Mouse (Mus musculus): ENCODE results near the gene Hist1h3a.
A peak's percentile ranks its signal among the peaks of the same experiment; 100 is the strongest.
"Not testable (repeated sequence)": the region's sequence is repeated elsewhere in the genome, so short reads cannot be mapped to it uniquely, and the experiment has no call there.

Hist1h3a gene

DNA sequence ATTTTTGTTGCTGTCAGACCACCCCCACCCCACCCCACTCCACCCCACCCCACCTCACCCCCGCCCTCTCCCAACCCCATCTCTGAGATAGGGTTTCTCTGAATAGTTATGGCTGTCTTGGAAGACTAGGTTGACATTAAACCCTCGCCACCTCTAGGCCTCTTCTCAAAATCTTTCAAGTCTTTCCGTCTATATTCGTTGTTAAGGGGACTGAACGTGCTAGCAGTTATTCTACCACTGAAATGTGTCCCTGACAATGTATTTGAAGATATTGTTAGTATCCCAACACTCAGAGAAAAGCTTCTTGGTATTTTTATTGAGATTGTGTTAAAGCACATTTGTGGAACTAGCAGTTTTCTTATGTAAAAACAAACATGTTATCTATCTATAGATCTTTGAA is 21.3 kb downstream of the Hist1h3a start:
- no peak for DNase-seq

- no peak for DNase-seq
Observed at GRCm38 (mm10) chr13:23740256-23740840, 21.8 kb downstream of the Hist1h3a start.

DNA sequence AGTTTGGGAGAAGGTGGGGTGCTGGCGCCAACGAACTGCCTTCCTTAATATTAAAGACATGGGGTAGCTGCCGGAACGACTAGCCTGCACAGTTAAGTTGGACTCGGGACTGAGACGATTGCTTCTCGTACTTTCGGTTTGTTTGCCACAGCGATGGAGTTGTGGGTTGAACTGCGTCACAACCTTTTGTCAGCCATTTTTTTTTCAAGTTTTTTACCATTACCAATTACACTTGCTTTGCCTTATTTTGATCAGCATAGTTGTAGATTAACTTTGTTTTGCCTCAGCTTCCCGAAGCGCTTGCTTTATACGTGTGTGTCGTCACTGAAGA is 22.3 kb downstream of the Hist1h3a start:
- no peak for DNase-seq

DNA sequence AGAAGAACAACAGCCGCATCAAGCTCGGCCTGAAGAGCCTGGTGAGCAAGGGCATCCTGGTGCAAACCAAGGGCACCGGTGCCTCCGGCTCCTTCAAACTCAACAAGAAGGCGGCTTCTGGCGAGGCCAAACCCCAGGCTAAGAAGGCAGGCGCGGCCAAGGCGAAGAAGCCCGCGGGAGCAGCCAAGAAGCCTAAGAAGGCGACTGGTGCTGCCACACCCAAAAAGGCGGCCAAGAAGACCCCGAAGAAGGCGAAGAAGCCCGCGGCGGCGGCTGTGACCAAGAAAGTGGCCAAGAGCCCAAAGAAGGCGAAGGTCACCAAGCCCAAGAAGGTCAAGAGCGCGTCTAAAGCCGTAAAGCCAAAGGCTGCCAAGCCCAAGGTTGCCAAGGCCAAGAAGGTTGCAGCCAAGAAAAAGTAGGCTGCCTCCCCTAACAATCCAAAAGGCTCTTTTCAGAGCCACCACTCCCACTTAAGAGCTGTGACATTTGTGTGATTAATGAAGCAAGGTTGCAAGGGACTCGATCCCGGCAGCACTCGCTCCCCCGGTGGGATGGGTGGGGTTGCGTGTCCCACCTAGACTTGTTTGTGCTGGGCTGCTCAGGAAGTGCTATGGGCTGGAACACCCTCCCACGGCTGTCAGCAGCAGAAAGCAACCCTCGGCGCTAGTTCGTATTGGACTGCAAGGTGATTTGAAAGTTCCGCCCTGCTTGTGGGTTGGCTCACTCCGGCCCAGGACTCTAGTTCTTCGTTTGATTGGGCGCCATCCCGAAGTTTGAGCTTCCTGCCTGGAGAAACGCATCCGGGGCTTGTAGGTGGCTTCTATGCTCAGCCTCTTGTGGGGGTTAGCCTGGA is 22.9 kb downstream of the Hist1h3a start:
- peak; percentile 90 to 91 for DNase-seq

DNA sequence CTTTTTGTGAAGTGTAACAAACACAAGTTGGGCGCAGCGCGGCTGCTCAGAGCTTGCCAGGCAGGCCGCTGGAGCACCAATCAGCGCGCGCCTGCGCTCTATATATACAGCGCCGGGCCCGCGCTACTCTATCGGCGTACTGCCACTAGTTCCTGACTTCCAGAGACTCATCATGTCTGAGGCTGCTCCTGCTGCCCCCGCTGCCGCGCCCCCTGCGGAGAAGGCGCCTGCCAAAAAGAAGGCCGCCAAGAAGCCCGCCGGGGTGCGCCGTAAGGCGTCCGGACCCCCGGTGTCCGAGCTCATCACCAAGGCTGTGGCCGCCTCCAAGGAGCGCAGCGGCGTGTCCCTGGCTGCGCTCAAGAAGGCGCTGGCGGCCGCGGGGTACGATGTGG is 23.5 kb downstream of the Hist1h3a start, which contains the start of gene Hist1h1c:
TSS of gene Hist1h1c (plus strand) at position 132 of the 392 bp plus-strand sequence.
- peak; percentile 95 to 96 for DNase-seq

- DNase-seq, result peak; percentile 61 to 62
Observed at GRCm38 (mm10) chr13:23738041-23738440, 24.1 kb downstream of the Hist1h3a start.

DNA sequence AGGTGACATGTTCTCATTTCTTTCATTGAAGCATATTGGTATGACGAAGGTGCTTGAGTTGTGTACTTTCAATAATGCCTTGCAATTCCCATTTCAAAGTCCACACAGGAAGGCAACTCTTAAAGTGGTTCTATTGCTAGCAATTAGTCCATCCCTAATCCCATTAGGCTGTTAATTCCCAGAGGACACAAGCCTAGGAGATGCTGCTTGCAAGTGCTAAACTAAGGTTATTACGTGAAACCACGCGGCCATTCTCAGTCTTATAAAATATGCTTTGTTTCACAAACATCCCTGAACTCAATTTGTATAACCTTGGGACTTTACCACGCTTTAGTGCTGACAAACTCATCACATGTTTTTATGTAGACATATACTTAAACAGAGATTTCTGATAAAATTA is 25.1 kb downstream of the Hist1h3a start:
- no peak for DNase-seq

DNA sequence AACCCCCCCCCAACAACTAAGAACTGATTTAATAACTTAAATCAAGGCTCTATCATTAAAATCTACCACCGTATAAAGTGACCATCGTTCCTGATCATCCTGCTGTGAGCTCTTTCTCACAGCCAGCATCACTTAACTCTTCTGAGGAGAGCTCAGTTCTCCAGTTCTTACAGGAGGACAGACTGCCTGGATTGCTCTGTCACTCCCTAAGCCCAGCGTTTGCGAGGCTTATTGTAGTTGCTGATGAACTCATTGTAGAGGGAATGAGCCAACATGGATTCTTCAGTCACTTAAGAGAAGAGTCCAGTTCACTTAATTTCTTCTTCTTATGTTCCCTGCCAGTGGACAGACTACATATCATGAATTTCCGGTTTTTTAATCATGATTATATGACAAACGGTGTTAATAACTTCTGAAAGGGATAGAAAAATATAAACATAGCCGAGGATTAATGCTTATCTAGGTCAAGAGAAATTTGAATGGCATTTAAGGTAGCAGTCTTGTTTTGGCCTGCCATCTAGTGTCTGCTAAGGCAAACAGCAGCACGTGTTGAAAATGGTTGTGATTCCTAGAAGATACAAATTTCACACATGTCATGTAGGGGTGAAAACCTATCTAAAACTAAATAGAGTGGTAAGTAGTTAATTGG is 29.9 kb downstream of the Hist1h3a start:
- peak; percentile 43 to 52 for DNase-seq

DNA sequence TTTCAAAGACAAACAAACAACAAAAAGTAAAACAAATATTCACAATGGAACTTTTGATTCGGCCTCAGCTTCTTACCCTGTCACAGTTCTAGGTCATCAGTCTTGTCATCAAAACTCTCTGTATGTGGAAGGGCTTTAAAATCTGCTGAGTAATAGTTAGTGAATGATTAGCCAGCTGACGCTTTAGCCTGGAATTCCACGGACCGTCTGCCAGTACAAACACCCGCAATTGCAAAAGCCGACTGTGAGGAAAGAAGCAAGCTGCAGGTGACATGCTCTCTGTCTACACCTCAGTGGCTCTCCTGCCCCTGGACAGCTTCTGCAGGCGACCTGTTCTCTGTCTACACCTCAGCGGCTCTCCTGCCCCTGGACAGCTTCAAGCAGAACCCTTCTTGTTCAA is 31.7 kb downstream of the Hist1h3a start:
- no peak for DNase-seq

DNA sequence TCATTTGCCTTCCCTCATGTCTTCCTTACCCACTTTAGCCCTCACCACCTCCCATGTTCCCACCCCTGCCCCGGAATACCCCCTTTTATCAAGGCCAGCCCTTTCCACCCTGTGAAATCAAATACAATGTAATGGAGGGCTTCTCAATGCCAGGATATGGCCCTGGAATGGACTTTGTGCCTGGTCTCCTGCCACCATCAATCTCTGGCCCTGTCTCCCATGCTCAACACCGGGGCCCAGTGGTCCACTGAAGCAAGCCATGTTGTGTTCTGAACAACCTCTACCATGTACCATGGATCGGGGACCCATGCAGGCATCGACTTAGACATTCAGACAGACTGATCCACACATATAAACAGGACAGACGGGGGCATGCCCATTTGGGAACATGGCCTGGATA is 32.5 kb downstream of the Hist1h3a start:
- DNase-seq, result no peak

- no peak for DNase-seq
Observed at GRCm38 (mm10) chr13:23729192-23729525, 33.0 kb downstream of the Hist1h3a start.

GRCm38 (mm10) chr13:23728472-23729191 is 33.6 kb downstream of the Hist1h3a start:
- no peak for DNase-seq

GRCm38 (mm10) chr13:23725213-23725612 is 37.0 kb downstream of the Hist1h3a start:
- no peak for DNase-seq

GRCm38 (mm10) chr13:23724239-23724638 is 37.9 kb downstream of the Hist1h3a start:
- DNase-seq, result no peak

- DNase-seq, result not testable (repeated sequence)
Observed at GRCm38 (mm10) chr13:23717593-23718245, 44.5 kb downstream of the Hist1h3a start.

DNA sequence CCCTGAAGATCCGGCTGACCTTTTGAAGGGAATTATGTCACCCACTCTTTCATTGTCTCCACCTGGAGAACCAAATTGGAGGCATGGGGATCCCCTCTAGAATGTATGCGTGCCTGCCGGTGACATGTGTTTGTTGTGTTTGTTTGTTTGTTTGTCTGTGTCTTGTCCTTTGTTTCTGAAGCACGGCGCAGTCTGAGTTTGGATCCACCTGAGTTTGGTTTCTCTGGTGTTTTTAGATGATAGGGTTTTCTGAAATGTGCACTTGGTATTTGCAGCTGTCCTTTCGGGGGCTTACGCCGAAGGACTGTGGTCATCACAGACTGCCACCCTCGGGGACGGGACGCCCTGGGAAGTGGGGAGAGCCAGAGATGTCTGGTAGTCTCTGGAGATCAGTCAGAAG is 45.0 kb downstream of the Hist1h3a start:
- no peak for DNase-seq

- DNase-seq, result no peak
Observed at GRCm38 (mm10) chr13:23716261-23717042, 45.7 kb downstream of the Hist1h3a start.

All from B cell, adult 2 months (primary cell).